Mouse (Mus musculus) retina, embryonic 14.5 days (tissue): ENCODE data around the gene Parp16.
A peak's percentile ranks its signal among the peaks of the same experiment; 100 is the strongest.

ENCODE experiments used
- DNase-seq: peaks from one replicate; pipeline ENCODE4 v3.0.0-alpha.2; 2015; ENCODE audit warnings: low spot score

Gene Parp16

GRCm38 (mm10) chr9:65195053-65195452 lies at the start of gene Parp16:
Gene Parp16 (plus strand): TSS chr9:65195353.
- DNase-seq: no peak

- DNase-seq: no peak
Measured at GRCm38 (mm10) chr9:65146001-65146400, 49.2 kb upstream of the Parp16 start.

GRCm38 (mm10) chr9:65148507-65148906 lies 46.6 kb upstream of the Parp16 start:
- no peak for DNase-seq

GRCm38 (mm10) chr9:65152711-65153330 lies 42.3 kb upstream of the Parp16 start:
- no peak for DNase-seq

DNA sequence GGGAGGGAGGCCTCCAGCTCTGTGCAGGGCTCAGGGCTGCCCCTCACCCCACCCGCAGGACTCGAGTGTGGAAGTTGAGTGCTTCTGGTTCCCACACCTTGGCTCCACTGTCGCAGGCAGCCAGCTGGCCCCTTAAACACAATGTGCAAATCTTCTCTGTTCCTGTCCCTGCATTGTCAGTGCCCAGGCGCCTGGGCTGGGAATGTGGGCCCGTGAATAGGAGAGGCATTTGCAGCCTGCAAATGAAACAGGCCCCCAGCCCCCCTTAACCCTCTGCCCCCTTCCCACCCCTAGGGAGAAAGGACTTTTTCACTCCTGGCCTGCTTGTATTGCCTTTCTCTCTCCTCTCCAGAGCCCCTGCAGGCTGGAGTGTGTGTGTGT lies 41.8 kb upstream of the Parp16 start:
- no peak for DNase-seq

DNA sequence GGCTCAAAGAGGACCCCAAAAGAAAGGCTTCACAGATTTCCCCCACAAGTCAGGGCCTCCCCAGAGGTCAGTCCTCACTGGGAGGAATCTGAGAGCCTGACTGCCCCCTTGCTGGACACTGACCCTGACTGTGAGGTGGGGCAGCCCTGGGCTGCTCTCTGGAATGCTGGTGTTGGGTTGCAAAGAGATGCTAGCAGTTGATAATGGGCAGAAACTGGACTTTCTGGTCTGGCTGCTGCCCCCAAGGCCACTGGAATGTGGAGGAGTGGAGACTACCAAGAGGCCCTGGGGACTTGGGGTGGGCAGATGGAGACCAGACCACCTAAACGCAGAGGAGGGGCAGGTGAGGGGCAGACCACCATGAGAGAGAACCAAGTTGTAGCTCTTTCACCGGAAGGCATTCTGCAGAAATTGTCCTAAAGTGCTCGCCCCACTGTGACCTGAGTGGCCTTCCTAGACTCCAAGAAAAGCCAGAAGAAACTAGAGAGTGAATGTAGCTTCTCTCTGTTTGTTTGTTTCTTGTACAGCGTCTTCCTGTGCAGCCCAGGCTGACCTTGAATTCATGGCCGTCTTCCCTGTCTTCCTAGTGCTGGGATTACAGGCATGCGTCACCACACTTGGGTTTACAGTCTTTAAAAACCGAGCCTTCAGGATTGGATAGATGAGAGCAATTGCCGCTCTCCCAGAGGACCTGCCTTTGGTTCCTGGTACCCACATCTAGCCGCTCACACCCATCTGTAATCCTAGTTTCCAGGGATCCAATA lies 40.3 kb upstream of the Parp16 start:
- no peak for DNase-seq

DNA sequence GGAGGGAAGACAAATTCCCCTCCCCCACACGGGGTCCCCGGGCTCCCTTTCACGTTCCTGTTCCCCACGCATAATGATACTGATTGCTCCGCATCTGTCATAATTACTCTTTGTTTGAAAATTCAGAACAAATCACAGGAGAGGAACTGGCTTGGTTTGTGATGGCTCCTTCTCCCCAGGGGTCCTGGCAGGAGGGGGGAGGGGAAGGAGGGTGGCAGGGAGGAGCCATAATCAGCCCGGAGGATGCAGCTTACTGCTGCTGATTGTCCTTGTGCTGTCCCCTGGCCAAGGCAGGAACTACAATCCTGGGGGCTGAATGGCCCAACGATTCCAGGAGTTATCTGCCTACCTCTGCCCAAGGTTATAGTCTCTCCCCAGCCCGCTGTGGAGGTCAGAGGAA lies 38.5 kb upstream of the Parp16 start:
- DNase-seq: peak; percentile 53

GRCm38 (mm10) chr9:65157631-65158030 lies 37.5 kb upstream of the Parp16 start:
- DNase-seq: no peak

DNA sequence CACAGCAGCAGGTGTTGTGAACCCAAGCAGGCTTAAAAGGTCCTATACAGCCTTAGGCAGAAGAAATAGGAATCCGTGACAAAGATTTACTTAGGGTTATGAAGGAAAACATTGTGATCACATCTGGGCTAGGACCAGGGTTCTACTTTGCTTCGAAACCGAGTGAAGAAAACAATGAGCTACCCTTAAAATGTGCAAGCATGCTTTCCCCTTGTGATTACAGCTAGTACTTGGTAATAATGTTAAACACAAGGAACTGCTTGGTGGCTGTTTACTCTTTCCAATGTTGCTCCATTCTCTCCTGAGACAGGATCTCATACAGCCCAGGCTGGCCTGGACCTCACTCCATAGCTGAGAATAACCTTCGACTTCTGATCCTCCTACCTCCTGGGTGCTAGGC lies 34.0 kb upstream of the Parp16 start:
- DNase-seq: no peak

DNA sequence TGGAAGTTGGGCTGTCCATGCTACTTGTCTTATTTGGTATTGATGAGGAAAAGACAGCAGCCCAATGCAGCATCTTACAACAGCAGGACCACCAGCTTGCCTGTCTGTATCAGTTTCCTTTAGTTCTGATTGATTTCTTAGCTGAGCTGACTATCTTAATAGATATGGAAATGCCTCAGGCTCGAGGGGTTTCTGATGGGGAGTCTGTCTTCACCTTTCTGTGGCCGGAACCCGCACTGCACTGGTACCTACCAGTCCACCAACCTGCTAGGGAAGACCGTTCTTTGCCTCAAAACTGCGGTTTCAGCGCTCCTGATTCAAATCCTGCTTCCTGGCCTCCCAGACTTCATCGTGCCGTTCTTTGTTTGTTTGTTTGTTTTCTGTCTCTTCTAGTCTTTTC lies 33.3 kb upstream of the Parp16 start:
- no peak for DNase-seq

- DNase-seq: peak; percentile 72
Measured at GRCm38 (mm10) chr9:65162711-65163639, 32.2 kb upstream of the Parp16 start.

- DNase-seq: no peak
Measured at GRCm38 (mm10) chr9:65164870-65165269, 30.3 kb upstream of the Parp16 start.

GRCm38 (mm10) chr9:65166386-65166785 lies 28.8 kb upstream of the Parp16 start:
- no peak for DNase-seq

DNA sequence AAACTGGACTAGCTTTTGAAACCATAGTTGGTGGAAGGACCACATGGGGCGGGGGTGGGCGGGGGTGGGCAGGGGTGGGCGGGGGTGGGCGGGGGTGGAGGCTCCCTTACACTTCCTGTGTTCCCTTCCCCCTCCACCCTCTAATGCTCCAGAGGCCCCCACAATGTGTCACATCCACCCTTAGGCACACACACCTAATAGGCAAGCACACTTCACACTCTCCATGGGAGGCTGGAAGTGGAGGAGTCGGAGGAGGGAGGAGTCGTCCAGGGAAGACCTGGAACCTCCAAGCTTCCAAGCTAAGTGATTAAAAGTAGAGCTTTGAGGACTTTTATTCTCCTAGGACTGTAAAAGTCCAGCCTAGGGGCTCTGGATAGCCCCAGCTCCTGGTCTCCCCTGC lies 26.6 kb upstream of the Parp16 start:
- DNase-seq: no peak

DNA sequence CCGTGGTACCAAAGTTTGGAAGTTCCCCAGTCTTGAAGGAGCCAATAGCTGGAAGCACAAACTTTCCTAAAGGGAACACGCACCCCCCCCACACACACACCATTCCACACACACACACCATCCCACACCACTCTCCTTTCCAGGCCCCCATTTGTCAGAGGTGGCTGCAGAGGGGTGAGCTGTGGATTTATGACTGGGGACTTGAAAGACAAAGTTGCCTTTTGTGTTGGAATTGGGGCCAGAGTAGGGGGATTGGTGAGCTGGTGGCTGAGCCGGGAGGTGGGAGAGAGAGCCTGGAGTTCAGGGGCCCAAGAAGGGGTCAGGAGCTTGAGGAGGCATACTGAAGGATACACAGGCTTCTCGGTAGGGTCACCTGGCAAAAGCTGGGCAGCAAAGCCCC lies 26.2 kb upstream of the Parp16 start:
- DNase-seq: no peak

DNA sequence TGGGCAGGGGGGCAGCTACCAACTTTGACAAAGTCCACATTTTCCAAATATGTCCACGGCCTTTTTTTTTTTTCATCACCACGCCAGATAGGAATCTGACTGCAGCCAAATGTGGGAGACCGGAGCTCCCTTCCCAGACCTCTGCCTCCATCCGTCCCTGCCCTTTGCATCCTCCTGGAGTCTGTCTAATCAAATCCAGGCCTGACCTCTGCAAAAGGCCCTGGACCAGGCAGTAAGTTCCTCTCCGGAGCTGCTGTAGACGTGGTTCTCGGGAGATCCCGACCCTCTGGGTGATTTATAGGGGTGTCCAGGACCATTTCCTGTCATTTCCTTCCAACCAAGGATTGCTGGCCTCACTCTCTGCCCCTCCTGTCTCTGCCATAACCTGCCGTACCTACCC lies 22.5 kb upstream of the Parp16 start:
- no peak for DNase-seq

GRCm38 (mm10) chr9:65175234-65175938 lies 19.8 kb upstream of the Parp16 start:
- no peak for DNase-seq

DNA sequence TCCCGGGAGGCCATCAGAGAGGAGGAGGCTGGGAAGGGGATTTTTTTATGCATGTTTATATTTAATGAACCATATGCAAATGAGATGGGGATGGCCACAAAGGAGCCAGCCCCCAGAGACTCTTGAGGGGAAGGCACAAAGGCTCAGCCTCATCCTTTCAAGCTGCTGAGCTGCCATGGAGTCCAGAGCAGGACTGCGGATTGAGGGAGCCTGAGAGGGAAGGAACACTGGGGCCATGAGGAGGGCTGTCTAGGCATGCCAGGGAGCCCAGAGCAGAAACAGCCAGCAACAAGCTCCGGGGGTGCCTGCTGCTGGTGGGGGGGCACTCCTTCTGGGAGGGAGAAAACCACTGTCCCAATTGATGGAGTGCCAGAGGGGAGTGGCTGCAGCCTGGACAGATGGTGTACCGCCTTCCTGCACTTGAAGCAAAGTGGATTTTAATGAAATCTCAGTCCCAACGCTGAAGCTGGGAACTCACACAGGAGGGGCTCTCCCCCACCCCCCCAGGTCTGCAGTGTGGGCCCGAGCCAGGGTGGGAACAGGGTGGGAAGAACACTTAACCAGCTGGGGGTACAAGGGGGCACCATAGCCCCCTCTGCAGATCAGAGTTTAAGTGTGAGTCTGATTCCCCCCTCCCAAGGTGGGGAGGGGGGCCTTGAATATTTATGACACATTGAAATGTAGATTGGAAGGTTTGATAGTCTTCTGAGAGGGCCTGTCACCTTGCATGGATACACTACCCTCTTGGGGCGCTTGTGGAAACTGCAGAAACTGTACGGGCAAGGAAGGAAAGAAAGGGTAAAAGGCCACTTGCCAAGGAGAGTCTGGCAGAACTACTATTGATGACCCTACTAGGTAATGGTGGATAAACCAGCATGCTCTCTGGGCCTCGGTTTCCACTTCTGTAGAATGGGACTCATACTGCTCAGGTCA lies 18.9 kb upstream of the Parp16 start:
- DNase-seq: peak; percentile 46

GRCm38 (mm10) chr9:65177497-65177896 lies 17.7 kb upstream of the Parp16 start:
- no peak for DNase-seq

GRCm38 (mm10) chr9:65177912-65178311 lies 17.2 kb upstream of the Parp16 start:
- no peak for DNase-seq
